ENCODE assay signal across 16 mouse cellular contexts in the genomic region with DNA sequence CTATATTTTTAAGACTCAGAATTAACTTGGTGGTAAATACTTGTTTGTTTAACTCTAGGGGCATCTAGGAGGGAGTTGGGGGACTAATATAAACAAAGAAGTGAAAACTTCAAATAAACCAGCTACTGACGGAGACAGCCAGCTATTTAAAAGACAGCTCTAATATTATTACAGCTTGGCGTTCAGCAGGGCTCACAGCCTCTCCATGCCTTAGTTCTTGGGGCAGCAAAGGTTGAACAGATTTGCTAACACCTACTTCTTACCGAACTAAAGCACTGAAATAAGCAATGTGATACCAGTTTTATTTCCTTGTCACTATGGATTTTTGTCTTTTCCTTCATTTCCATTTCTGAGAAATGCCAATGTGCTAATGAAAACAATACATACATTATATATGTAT. TPM values are rescaled to one million over a fixed set of nuclear protein-coding genes. Genes with fewer than 3 reads are reported as not detected.
DNase-seq lines count a peak whose midpoint lies in the region; ATAC-seq and TF ChIP-seq lines count a peak whose summit lies in the region.
"Had no signal": no experiment of that assay in that cellular context is flagged by ENCODE, and none has a peak within 500 bp of the region (broad histone marks: within the 10 kb centered on the region; RNA-seq: fewer than 3 reads in every experiment).

No protein-coding gene starts in this region.

- peak overlapping the region; percentile 81 for H3K4me3 ChIP-seq in gastrocnemius, adult 2 months
- H3K4me3 ChIP-seq in kidney, embryonic 16.5 days (ENCODE audit: low read length) = peak overlapping the region; percentile 20; the same call in 1 of the 2 replicates
- H3K4me3 ChIP-seq in brown adipose tissue, adult 24 weeks (ENCODE audit: insufficient read depth, low read depth, low read length) = peak overlapping the region; percentile 19; the same call in 1 of the 2 replicates
- peak overlapping the region; percentile 93 for H3K4me3 ChIP-seq in limb, embryonic 14.5 days (replicated peaks; ENCODE audit: low read length)
- no peak overlapping the region for H3K4me3 ChIP-seq in lung, postnatal 0 days (ENCODE audit: low read depth, low read length)
- H3K4me3 ChIP-seq: left cerebral cortex, adult 2 months had no signal

- H3K9me3 ChIP-seq in kidney, embryonic 16.5 days (ENCODE audit: low read length) = no peaks in the 10 kb centered on the region
- no peaks in the 10 kb centered on the region for H3K9me3 ChIP-seq in limb, embryonic 14.5 days (ENCODE audit: control insufficient read depth, low read length)
- H3K9me3 ChIP-seq in lung, postnatal 0 days (ENCODE audit: low read length) = no peaks in the 10 kb centered on the region

- WGBS in kidney, embryonic 16.5 days = 5% methylated on average over 3 of the region's 3 CpGs
- WGBS in limb, embryonic 14.5 days = 8% methylated on average over 3 of the region's 3 CpGs
- WGBS in lung, postnatal 0 days = 9% methylated on average over 3 of the region's 3 CpGs

- ATAC-seq in kidney, embryonic 16.5 days (ENCODE audit: low FRiP score, low TSS enrichment) = no peak
- ATAC-seq in limb, embryonic 14.5 days (ENCODE audit: low FRiP score, low read depth) = no peak
- no peak for ATAC-seq in lung, postnatal 0 days

- no peak for TF ChIP-seq POLR2A in limb, embryonic 14.5 days (IDR thresholded peaks at IDR 0.05; ENCODE audit: borderline replicate concordance, extremely low read depth, insufficient read depth, insufficient read length)

- peaks cover 9% of the 10 kb centered on the region; the same call in 1 of the 2 replicates for H3K4me1 ChIP-seq in kidney, embryonic 16.5 days (ENCODE audit: insufficient read depth, low read length)
- H3K4me1 ChIP-seq in brown adipose tissue, adult 24 weeks (ENCODE audit: control insufficient read depth, insufficient read depth, insufficient read length, low read length) = peaks cover 5% of the 10 kb centered on the region; the same call in 1 of the 2 replicates
- H3K4me1 ChIP-seq in limb, embryonic 14.5 days (ENCODE audit: control insufficient read depth, insufficient read depth, low read length) = peaks cover 12% of the 10 kb centered on the region; the same call in 1 of the 2 replicates
- no peaks in the 10 kb centered on the region for H3K4me1 ChIP-seq in lung, postnatal 0 days (ENCODE audit: insufficient read depth, low read depth, low read length)

- no peaks in the 10 kb centered on the region for H3K36me3 ChIP-seq in kidney, embryonic 16.5 days (ENCODE audit: insufficient read depth, low read length)
- H3K36me3 ChIP-seq in limb, embryonic 14.5 days (ENCODE audit: control insufficient read depth, insufficient read depth, low read length) = peaks cover 21% of the 10 kb centered on the region
- no peaks in the 10 kb centered on the region for H3K36me3 ChIP-seq in lung, postnatal 0 days (ENCODE audit: insufficient read depth, low read length)

- DNase-seq in gastrocnemius, adult 2 months = no peak
- no peak for DNase-seq in gastrocnemius, adult 18-20 months (ENCODE audit: low spot score)
- no peak for DNase-seq in kidney, adult 8-10 months
- no peak for DNase-seq in limb, embryonic 14.5 days (ENCODE audit: low spot score)
- no peak for DNase-seq in adrenal gland, postnatal 25 days
- DNase-seq in lung, postnatal 0 days (ENCODE audit: low spot score) = no peak
- DNase-seq: adrenal gland, adult 2 months; kidney, postnatal 4 days; thymus, adult 2 months had no signal

- TF ChIP-seq EP300 in lung, postnatal 0 days (IDR thresholded peaks at IDR 0.05) = no peak

- no peak overlapping the region for H3K27ac ChIP-seq in gastrocnemius, adult 2 months
- no peak overlapping the region for H3K27ac ChIP-seq in kidney, embryonic 16.5 days (ENCODE audit: low read length)
- no peak overlapping the region for H3K27ac ChIP-seq in brown adipose tissue, adult 24 weeks (replicated peaks; ENCODE audit: low read depth, low read length)
- H3K27ac ChIP-seq in limb, embryonic 14.5 days (replicated peaks; ENCODE audit: low read depth, low read length) = peak overlapping the region; percentile 87
- no peak overlapping the region for H3K27ac ChIP-seq in lung, postnatal 0 days (ENCODE audit: low read length)
- H3K27ac ChIP-seq: left cerebral cortex, adult 2 months had no signal

- H3K9ac ChIP-seq in kidney, embryonic 16.5 days (replicated peaks; ENCODE audit: low read length) = no peak overlapping the region
- H3K9ac ChIP-seq in limb, embryonic 14.5 days (ENCODE audit: low read depth, low read length, severe bottlenecking) = peak overlapping the region; percentile 73
- H3K9ac ChIP-seq in lung, postnatal 0 days (replicated peaks; ENCODE audit: low read depth) = no peak overlapping the region

- peak overlapping the region; percentile 31 for H3K4me2 ChIP-seq in kidney, embryonic 16.5 days (replicated peaks; ENCODE audit: low read depth, low read length)
- peak overlapping the region; percentile 45 for H3K4me2 ChIP-seq in limb, embryonic 14.5 days (replicated peaks; ENCODE audit: low read depth, low read length, severe bottlenecking)
- H3K4me2 ChIP-seq in lung, postnatal 0 days (replicated peaks; ENCODE audit: low read depth, low read length) = no peak overlapping the region

- intact Hi-C loops in gastrocnemius, adult 2 months (cut with DNase I) = no loop called here

- TF ChIP-seq CTCF in gastrocnemius, adult 2 months (IDR thresholded peaks at IDR 0.05) = no peak
- TF ChIP-seq CTCF in lung, postnatal 0 days (IDR thresholded peaks at IDR 0.05) = no peak

- H3K27me3 ChIP-seq in kidney, embryonic 16.5 days (ENCODE audit: insufficient read depth, low read length) = peaks cover 83% of the 10 kb centered on the region
- no peaks in the 10 kb centered on the region; the same call in none of the 2 replicates for H3K27me3 ChIP-seq in limb, embryonic 14.5 days (ENCODE audit: control insufficient read depth, insufficient read depth, low read length)
- peaks cover 85% of the 10 kb centered on the region for H3K27me3 ChIP-seq in lung, postnatal 0 days (replicated peaks; ENCODE audit: insufficient read depth, low read length)

RNA-seq across cellular contexts. Expression of gene Twist1, which starts 2.4 kb away (rescaled TPM):
- 1 to 10 TPM in 1 of 2 experiments, under 1 TPM in 1; 0.92 to 1.3 TPM for total RNA-seq in gastrocnemius, adult 2 months (2021)
- total RNA-seq in gastrocnemius, adult 18-20 months (2021) = 1 to 10 TPM; 1.0 to 1.5 TPM
- 1.4 and 1.8 TPM in 2 replicates for polyA plus RNA-seq in kidney, embryonic 16.5 days (2015; fragmentation: Nextera tagmentation; extraction: Ambion mirVana)
- 20.2 and 23.3 TPM in 2 replicates for polyA plus RNA-seq in brown adipose tissue, adult 24 weeks (2012; ENCODE audit: insufficient read depth, insufficient read length, missing spikeins)
- 259 and 340 TPM in 2 replicates for polyA plus RNA-seq in limb, embryonic 14.5 days (2012; rRNA removed)
- 69.7 and 82.4 TPM in 2 replicates for polyA plus RNA-seq in limb, embryonic 14.5 days (2014; fragmentation: Nextera tagmentation; extraction: Ambion mirVana)
- total RNA-seq in adrenal gland, postnatal 25 days (2021) = 7.0 and 8.3 TPM in 2 replicates
- 0.13 and 0.14 TPM in 2 replicates for polyA plus RNA-seq in lung, postnatal 0 days (2015; fragmentation: Nextera tagmentation; extraction: Ambion mirVana)

RNA-seq across cellular contexts. Expression of gene Ferd3l, which starts 31.6 kb away (rescaled TPM):
- not detected for total RNA-seq in gastrocnemius, adult 2 months (2021)
- not detected for total RNA-seq in gastrocnemius, adult 18-20 months (2021)
- not detected in 2 replicates for polyA plus RNA-seq in kidney, embryonic 16.5 days (2015; fragmentation: Nextera tagmentation; extraction: Ambion mirVana)
- not detected in 2 replicates for polyA plus RNA-seq in brown adipose tissue, adult 24 weeks (2012; ENCODE audit: insufficient read depth, insufficient read length, missing spikeins)
- polyA plus RNA-seq in limb, embryonic 14.5 days (2012; rRNA removed) = not detected in 2 replicates
- not detected in 2 replicates for polyA plus RNA-seq in limb, embryonic 14.5 days (2014; fragmentation: Nextera tagmentation; extraction: Ambion mirVana)
- total RNA-seq in adrenal gland, postnatal 25 days (2021) = not detected in 2 replicates
- polyA plus RNA-seq in lung, postnatal 0 days (2015; fragmentation: Nextera tagmentation; extraction: Ambion mirVana) = not detected in 2 replicates
- total RNA-seq: adrenal gland, adult 2 months; heart, postnatal 25 days; left cerebral cortex, adult 2 months had no signal
- polyA plus RNA-seq: adrenal gland, adult 2 months; C2C12; cortical plate, adult 2 months; liver, embryonic 16.5 days; thymus, adult 2 months had no signal
